Mouse (Mus musculus) midbrain, embryonic 15.5 days (tissue): ENCODE measurements around the gene Slc15a4. TPM values are rescaled to one million over a fixed set of nuclear protein-coding genes. Genes with fewer than 3 reads are reported as not detected.

Source experiments
- ATAC-seq: fragments of 200-750 bp; cut with Nextera tagmentation; replicated peaks from 2 replicates; pipeline ENCODE4 v1.8.0; 2017; ENCODE audit warnings: moderate TSS enrichment
- H3K27ac ChIP-seq: fragments of 300-500 bp; sonication (generic); 2 replicates; pipeline ENCODE4 v1.5.1; 2015; ENCODE audit warnings: mild to moderate bottlenecking, inconsistent platforms
- H3K27me3 ChIP-seq: fragments of 300-500 bp; sonication (generic); replicated peaks from 2 replicates; pipeline ENCODE4 v1.6.1; 2015; ENCODE audit warnings: inconsistent platforms
- H3K36me3 ChIP-seq: fragments of 300-500 bp; sonication (generic); replicated peaks from 2 replicates; pipeline ENCODE4 v1.6.1; 2015; ENCODE audit warnings: inconsistent platforms
- H3K4me1 ChIP-seq: fragments of 300-500 bp; sonication (generic); 2 replicates; pipeline ENCODE4 v1.6.1; 2015; ENCODE audit warnings: inconsistent platforms
- H3K4me2 ChIP-seq: fragments of 300-500 bp; sonication (generic); 2 replicates; pipeline ENCODE4 v1.6.1; 2015; ENCODE audit warnings: inconsistent platforms, mild to moderate bottlenecking, moderate library complexity
- H3K4me3 ChIP-seq: fragments of 300-500 bp; sonication (generic); 2 replicates; pipeline ENCODE4 v1.5.1; 2015; ENCODE audit warnings: mild to moderate bottlenecking, inconsistent platforms
- H3K9ac ChIP-seq: fragments of 300-500 bp; sonication (generic); 2 replicates; pipeline ENCODE4 v1.6.1; 2015; ENCODE audit warnings: mild to moderate bottlenecking, inconsistent platforms
- H3K9me3 ChIP-seq: fragments of 300-500 bp; sonication (generic); 2 replicates; pipeline ENCODE4 v1.6.1; 2016; ENCODE audit warnings: inconsistent platforms
- WGBS: fragments of 180-500 bp; shearing (Covaris S2); methylation state at CpG from one replicate; pipeline ENCODE4 v1.1.7; 2015; ENCODE audit warnings: mixed read lengths; 5-methylcytosine and 5-hydroxymethylcytosine counted together
- polyA plus RNA-seq: library from polyadenylated mRNA; unstranded; fragments of >200 nt; fragmentation: Nextera tagmentation; extraction: Ambion mirVana; gene quantifications from 2 replicates; pipeline ENCODE4 v1.2.1, GENCODE M21; 2015

Gene Slc15a4
- polyA plus RNA-seq, result 30.6 and 32.1 TPM in 2 replicates

DNA sequence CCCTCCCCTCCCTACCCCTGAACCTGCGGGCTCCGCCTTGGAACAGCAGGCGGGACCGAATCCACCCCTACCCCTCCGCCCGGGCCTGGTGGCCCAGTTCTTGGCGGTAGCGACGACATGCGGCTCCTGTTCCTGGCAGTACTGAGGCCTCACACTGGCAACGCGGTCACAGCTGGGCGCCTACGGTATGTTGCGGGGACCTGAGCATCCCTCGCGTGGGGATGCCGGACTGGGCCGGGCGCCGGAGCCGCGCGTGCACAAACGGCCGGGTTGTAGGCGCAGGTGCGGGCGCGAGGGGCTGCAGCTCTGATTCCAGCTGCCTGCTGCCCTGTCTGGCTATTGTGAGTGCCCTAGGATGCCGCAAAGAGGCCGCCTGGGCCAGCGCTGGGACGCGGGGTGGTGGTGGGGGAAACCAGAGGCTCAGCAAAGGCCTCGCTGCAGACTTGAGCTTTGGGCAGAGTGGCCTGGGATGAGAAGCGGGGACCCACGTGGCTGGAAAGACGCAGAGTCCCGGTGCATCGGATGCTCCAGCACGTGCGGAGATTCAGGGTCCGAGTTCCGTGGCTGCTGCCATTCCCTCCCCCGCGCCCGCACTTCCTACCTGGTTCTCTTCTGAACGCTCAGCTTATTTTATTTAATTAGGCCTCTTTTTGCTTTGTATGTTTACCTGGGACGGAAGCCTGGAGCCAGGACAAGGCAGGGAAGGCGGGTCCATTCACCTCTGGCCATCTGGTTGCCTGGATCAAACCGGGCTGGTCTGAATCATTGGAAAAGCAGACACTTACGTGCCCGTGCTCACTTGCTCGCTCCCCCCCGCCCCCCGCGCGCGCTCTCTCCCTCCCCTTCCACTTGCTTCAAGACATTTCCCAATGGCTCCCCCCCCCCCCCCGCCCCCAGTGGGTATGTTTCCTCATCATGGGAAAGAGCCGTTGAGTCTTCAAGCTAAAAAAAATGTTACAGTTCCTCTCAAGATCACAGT, at the start of gene Slc15a4, which contains the start of gene Glt1d1:
Gene Slc15a4, minus strand, starts transcription at position 731 of the 979 bp plus-strand sequence.
Gene Glt1d1, plus strand, starts transcription at position 96 of the 979 bp plus-strand sequence.
- H3K27me3 ChIP-seq, result no peaks in the 10 kb centered on the region; the same call in 1 of the 2 replicates
- no peaks in the 10 kb centered on the region for H3K9me3 ChIP-seq
- H3K9ac ChIP-seq, result peak within 1 kb of the TSS; percentile 87
- peak within 1 kb of the TSS; percentile 96 for H3K4me2 ChIP-seq
- no peaks in the 10 kb centered on the region for H3K36me3 ChIP-seq
- ATAC-seq, result peak; percentile 69
- peaks cover 15% of the 10 kb centered on the region; the same call in 1 of the 2 replicates for H3K4me1 ChIP-seq
- H3K27ac ChIP-seq, result peak within 1 kb of the TSS; percentile 63
- H3K4me3 ChIP-seq, result peak within 1 kb of the TSS; percentile 58
- WGBS, result 0% methylated on average over 56 of the region's 62 CpGs

DNA sequence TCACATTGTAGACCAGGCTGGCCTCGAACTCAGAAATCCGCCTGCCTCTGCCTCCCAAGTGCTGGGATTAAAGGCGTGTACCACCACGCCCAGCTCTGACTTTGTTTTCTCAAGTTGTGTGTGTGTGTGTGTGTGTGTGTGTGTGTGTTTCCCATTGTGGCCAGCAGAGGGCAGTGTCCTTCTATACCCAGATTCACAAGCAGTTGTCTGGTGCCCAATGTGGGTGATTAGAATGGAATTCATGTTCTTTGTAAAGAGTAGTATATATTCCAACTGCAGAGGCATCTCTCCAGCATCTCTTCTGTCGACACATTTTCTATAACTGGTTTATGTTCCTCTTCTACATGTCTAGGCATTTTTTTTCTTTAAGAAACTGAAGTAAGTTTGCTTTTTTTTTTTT, 45.8 kb upstream of the Slc15a4 start:
- Histone ChIP-seq H3K27me3 (no peaks in the 10 kb centered on the region), H3K4me3 (no peak overlapping the region), H3K36me3 (no peaks in the 10 kb centered on the region), H3K9ac (no peak overlapping the region), H3K9me3 (no peaks in the 10 kb centered on the region), H3K27ac (no peak overlapping the region), H3K4me2 (no peak overlapping the region), H3K4me1 (no peaks in the 10 kb centered on the region)
- no peak for ATAC-seq
- WGBS, result 93% methylated on average over 5 of the region's 5 CpGs

DNA sequence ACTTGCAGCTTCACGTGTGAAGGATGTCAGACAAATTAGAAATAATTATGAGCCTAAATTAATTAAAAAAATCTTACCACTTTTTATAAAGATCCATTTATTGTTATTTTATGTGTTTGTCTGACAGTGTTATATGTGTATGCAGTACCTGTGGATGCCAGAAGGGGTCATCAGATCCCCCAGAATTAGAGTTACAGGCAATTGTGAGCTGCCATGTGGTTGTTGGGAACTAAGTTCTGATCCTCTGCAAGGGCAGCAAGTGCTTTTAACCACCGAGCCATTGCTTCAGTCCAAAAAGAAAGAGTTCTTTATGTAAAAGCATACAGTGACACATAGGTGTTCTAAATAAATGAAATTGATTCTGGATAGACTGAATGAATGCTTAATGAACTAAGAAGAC, 44.9 kb upstream of the Slc15a4 start:
- Histone ChIP-seq H3K4me3 (no peak overlapping the region), H3K4me2 (no peak overlapping the region), H3K36me3 (no peaks in the 10 kb centered on the region), H3K9me3 (no peaks in the 10 kb centered on the region), H3K4me1 (no peaks in the 10 kb centered on the region), H3K9ac (no peak overlapping the region), H3K27ac (no peak overlapping the region), H3K27me3 (no peaks in the 10 kb centered on the region)
- ATAC-seq, result no peak
- WGBS, result 94% methylated on average over 2 of the region's 2 CpGs

DNA sequence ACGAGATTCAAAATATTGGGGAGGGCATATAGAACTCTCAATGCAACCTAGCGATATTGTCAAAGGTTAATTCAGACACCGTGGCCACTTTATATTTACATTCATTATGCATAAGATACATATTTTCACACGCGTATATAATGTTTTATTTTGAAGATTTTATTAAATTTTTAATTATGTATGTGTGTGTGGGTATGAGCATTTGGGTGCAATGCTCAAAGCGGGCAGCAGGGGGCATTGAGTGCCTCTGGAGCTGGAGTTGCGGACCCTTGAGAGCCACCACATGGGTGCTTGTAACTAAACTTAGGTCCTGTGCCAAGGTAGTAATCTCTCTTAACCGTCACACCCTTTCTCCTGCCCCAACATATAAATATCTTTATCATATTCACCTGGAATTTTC, 41.2 kb upstream of the Slc15a4 start:
- WGBS, result 95% methylated on average over 8 of the region's 8 CpGs
- Histone ChIP-seq H3K4me3 (no peak overlapping the region), H3K27ac (no peak overlapping the region), H3K4me2 (no peak overlapping the region), H3K9me3 (no peaks in the 10 kb centered on the region), H3K36me3 (no peaks in the 10 kb centered on the region), H3K9ac (no peak overlapping the region), H3K4me1 (no peaks in the 10 kb centered on the region), H3K27me3 (no peaks in the 10 kb centered on the region)
- no peak for ATAC-seq

DNA sequence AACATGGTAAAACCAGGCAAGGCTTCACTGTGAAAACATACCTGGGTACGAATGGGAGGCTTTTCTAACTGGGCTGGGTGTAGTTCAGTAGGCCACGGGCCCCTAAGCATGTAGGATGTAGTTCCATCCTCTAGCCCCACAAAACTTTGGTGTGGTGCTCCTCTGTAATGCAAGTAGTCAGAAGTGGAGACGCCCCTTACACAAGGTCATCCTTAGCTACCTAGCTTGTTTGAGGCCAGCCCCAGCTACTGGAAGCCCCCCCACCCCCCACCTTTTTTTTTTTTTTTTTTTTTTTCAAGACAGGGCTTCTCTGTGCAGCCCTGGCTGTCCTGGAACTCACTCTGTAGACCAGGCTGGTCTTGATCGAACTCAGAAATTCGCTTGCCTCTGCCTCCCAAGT, 28.3 kb upstream of the Slc15a4 start:
- Histone ChIP-seq H3K36me3 (no peaks in the 10 kb centered on the region), H3K27me3 (no peaks in the 10 kb centered on the region), H3K4me3 (no peak overlapping the region), H3K9me3 (no peaks in the 10 kb centered on the region), H3K27ac (no peak overlapping the region), H3K4me1 (no peaks in the 10 kb centered on the region), H3K9ac (no peak overlapping the region), H3K4me2 (no peak overlapping the region)
- no peak for ATAC-seq
- 94% methylated on average over 5 of the region's 5 CpGs for WGBS

DNA sequence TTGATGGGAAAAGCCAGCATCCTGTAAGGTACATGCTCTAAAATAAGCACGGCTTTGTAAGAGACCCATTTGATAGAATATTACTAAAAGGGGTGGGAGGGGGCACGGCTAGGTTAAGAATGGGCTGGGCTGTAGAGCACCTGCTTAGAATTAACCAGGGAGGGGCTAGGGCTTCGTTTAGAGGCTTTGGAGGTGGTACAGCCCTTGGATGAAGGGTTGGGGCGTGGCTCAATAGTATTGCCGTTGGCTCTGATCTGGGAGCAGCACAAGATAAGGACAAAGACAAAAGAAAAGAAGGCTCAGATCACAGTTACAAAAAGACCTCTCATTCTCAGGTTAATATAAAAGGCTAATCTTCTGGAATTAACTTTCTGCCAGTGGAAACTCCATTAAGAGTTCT, 27.6 kb upstream of the Slc15a4 start:
- H3K36me3 ChIP-seq, result no peaks in the 10 kb centered on the region
- no peaks in the 10 kb centered on the region for H3K4me1 ChIP-seq
- H3K4me3 ChIP-seq, result no peak overlapping the region
- H3K27ac ChIP-seq, result no peak overlapping the region
- WGBS, result 65% methylated on average over 5 of the region's 5 CpGs
- H3K27me3 ChIP-seq, result no peaks in the 10 kb centered on the region
- H3K9me3 ChIP-seq, result no peaks in the 10 kb centered on the region
- no peak overlapping the region for H3K4me2 ChIP-seq
- no peak for ATAC-seq
- no peak overlapping the region for H3K9ac ChIP-seq

DNA sequence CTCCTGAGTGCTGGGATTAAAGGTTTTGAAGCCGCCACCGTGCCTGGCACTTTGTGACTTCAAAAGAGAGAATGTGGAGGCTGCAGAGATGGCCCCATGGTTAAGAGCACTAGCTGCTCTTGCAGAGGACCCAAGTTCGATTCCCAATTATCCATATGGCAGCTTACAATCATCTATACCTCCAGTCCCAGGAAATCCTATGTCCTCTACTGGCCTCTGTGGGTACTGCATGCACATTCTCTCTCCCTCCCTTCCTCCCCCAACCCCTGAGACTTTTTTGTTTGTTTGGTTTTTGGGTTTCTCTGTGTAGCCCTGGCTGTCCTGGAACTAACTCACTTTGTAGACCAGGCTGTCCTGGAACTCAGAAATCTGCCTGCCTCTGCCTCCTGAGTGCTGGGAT, 26.6 kb upstream of the Slc15a4 start:
- 88% methylated on average over 3 of the region's 3 CpGs for WGBS
- ATAC-seq, result no peak

DNA sequence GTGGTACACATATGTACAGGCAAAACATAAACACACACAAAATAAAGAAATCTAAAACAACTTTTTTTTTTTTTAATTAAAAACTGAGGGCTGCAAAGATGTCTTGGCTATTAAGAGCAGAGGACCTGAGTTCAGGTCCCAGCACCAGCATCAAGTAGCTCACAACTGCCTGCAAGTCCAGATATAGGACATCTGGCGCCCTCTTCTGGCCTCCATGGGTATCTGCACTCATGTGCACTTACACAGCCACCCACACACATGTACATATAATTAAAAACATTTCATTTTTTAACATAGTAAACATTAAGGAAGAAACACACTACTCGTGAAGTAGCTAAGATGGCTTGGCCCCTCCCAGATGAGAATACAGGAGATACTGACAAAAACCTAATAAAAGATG, 25.6 kb upstream of the Slc15a4 start:
- Histone ChIP-seq H3K4me3 (no peak overlapping the region), H3K4me2 (no peak overlapping the region), H3K9ac (no peak overlapping the region), H3K36me3 (no peaks in the 10 kb centered on the region), H3K27me3 (no peaks in the 10 kb centered on the region), H3K4me1 (no peaks in the 10 kb centered on the region), H3K27ac (no peak overlapping the region), H3K9me3 (no peaks in the 10 kb centered on the region)
- WGBS, result 85% methylated on average over 2 of the region's 2 CpGs
- ATAC-seq, result no peak

More for the DNA sequence above, 26.6 kb upstream of the Slc15a4 start:
- H3K9ac ChIP-seq, result no peak overlapping the region
- no peaks in the 10 kb centered on the region for H3K4me1 ChIP-seq
- no peaks in the 10 kb centered on the region for H3K36me3 ChIP-seq
- H3K4me3 ChIP-seq, result no peak overlapping the region
- H3K27me3 ChIP-seq, result no peaks in the 10 kb centered on the region
- H3K9me3 ChIP-seq, result no peaks in the 10 kb centered on the region
- no peak overlapping the region for H3K27ac ChIP-seq
- H3K4me2 ChIP-seq, result no peak overlapping the region

DNA sequence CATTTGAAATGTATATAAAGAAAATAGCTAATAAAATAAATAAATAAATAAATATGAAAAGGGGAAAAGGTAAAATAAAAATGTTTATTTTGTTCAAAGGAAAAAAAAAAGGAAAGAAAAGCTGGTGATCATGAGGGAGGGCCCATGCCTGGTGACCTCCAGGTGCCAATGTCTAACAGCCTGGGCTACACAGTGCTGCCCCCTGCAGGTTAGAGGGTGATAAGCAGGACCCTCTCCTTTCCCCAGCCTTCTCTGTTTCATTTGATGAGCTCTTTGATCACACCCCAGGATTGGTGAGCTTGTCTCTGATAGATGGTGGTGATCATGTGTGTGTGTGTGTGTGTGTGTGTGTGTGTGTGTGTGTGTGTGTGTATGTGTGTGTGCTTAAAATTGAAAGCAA, 16.4 kb upstream of the Slc15a4 start:
- ATAC-seq, result no peak
- no peaks in the 10 kb centered on the region for H3K4me1 ChIP-seq
- no peak overlapping the region for H3K4me3 ChIP-seq
- no peaks in the 10 kb centered on the region for H3K27me3 ChIP-seq
- no peaks in the 10 kb centered on the region for H3K9me3 ChIP-seq
- H3K4me2 ChIP-seq, result no peak overlapping the region
- H3K9ac ChIP-seq, result no peak overlapping the region
- H3K36me3 ChIP-seq, result no peaks in the 10 kb centered on the region
- H3K27ac ChIP-seq, result no peak overlapping the region

DNA sequence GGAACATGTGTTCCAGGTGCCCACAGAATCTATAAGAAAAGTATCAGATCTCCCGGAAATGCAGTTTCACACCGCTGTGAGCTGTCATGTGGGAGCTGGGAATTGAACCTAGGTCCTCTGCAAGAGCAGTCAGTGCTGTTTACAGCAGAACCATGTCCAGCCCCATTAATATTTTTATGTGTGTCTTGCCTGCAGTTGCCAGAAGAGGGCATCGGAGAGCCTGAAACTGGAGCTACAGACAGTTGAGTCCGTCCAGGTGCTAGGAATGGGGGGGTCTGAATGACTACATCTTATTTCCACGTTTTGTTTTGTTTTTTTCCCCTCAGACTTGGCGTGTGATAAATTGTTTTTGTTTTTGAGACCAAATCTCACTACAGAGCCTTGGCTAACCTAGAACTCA, 15.3 kb upstream of the Slc15a4 start:
- Histone ChIP-seq H3K9me3 (no peaks in the 10 kb centered on the region), H3K36me3 (no peaks in the 10 kb centered on the region), H3K27ac (no peak overlapping the region), H3K9ac (no peak overlapping the region), H3K4me1 (no peaks in the 10 kb centered on the region), H3K4me3 (no peak overlapping the region), H3K4me2 (no peak overlapping the region), H3K27me3 (no peaks in the 10 kb centered on the region)
- no peak for ATAC-seq
- 82% methylated on average over 6 of the region's 6 CpGs for WGBS

DNA sequence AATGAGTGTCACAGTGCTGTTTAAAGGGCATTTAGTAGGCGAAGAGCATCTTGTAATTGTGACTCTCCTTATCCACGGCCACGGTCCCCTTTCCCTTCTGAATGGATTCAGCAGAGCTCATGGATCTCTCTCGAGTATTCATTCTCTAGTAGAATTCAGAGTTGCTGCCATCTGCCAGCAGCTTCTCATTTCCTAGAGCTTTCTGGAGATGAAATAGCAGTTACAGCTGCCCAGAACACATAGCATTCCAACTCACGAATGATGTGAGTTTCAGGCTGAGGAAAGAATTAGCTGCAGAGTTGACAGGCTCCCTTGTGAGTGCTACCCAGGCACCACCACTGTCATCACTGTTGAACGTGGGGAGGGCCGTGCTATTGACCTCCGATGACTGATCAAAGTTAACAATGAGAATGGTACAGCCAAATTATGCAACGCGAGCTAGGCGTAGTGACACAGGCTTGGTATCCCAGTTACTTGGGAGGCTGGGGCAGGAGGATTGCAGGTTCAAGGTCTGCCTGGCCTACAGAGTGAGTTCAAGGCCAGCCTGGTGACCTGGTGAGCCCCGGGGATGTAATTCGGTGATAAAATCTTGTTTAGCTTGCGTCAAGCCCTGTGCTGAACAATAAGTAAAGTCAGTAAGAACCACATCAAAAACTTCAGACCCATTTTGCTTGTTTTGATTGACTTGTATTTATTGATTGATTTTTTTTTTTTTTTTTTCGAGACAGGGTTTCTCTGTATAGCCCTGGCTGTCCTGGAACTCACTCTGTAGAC, 8.7 kb upstream of the Slc15a4 start:
- Histone ChIP-seq H3K4me3 (no peak overlapping the region), H3K36me3 (no peaks in the 10 kb centered on the region), H3K4me1 (no peaks in the 10 kb centered on the region), H3K9ac (no peak overlapping the region), H3K9me3 (0 out of 2 replicates have a peak, but pooled peaks cover 2% of the 10 kb centered on the region), H3K27ac (no peak overlapping the region), H3K27me3 (no peaks in the 10 kb centered on the region), H3K4me2 (no peak overlapping the region)
- 92% methylated on average over 15 of the region's 15 CpGs for WGBS
- no peak for ATAC-seq

DNA sequence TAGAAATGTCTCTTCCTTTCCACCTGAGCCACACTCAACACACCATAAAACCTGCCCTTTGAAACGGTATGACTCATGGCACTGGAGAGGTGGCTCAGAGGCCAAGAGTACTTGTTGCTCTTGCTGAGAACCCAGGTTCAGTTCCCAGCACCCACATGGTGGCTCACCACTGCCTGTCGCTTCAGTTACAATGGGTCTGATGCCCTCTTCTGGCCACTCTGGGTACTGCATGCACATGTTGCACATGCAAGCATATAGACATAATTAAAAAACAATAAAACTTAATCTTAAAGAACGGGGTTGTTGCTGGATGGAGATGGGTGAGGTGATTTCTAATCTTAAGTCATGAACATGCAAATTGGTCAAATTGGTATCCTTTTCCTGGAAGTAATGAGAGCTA, 7.7 kb upstream of the Slc15a4 start:
- ATAC-seq, result no peak
- Histone ChIP-seq H3K4me3 (no peak overlapping the region), H3K36me3 (no peaks in the 10 kb centered on the region), H3K27ac (no peak overlapping the region), H3K4me2 (no peak overlapping the region), H3K9me3 (0 out of 2 replicates have a peak, but pooled peaks cover 2% of the 10 kb centered on the region), H3K4me1 (no peaks in the 10 kb centered on the region), H3K27me3 (no peaks in the 10 kb centered on the region), H3K9ac (no peak overlapping the region)
- WGBS, result 93% methylated on average over 3 of the region's 3 CpGs
